Mouse (Mus musculus) right cerebral cortex, postnatal 36 days (tissue): ENCODE measurements around the gene Zfp652.
A peak's percentile ranks its signal among the peaks of the same experiment; 100 is the strongest.
"Not testable (repeated sequence)": the region's sequence is repeated elsewhere in the genome, so short reads cannot be mapped to it uniquely, and the experiment has no call there.

Experiments
- DNase-seq, 2 experiments: peaks; one replicate each; pipeline ENCODE4 v3.0.0; 2022; ENCODE audit warnings: low spot score in 2 of 2, mixed read lengths in 1 of 2

The Zfp652 gene

GRCm38 (mm10) chr11:95712563-95713224, at the start of gene Zfp652:
Gene Zfp652 (plus strand): TSS chr11:95712673.
- DNase-seq, result peak; percentile 67 to 69

- peak; percentile 95 to 99 for DNase-seq
Measured at GRCm38 (mm10) chr11:95666529-95667149, 45.8 kb upstream of the Zfp652 start, which contains the start of gene Phb. Gene Phb (plus strand): TSS chr11:95666957.

GRCm38 (mm10) chr11:95667177-95667576, 45.3 kb upstream of the Zfp652 start:
- no peak for DNase-seq

GRCm38 (mm10) chr11:95668086-95668485, 44.4 kb upstream of the Zfp652 start:
- DNase-seq, result not testable (repeated sequence)

GRCm38 (mm10) chr11:95675498-95675897, 37.0 kb upstream of the Zfp652 start:
- DNase-seq, result no peak

GRCm38 (mm10) chr11:95676307-95676706, 36.2 kb upstream of the Zfp652 start:
- DNase-seq, result peak in 1 of 2 experiments; percentile 28

- DNase-seq, result no peak
Measured at GRCm38 (mm10) chr11:95677925-95678701, 34.4 kb upstream of the Zfp652 start.

- DNase-seq, result no peak
Measured at GRCm38 (mm10) chr11:95681995-95682601, 30.4 kb upstream of the Zfp652 start.

DNA sequence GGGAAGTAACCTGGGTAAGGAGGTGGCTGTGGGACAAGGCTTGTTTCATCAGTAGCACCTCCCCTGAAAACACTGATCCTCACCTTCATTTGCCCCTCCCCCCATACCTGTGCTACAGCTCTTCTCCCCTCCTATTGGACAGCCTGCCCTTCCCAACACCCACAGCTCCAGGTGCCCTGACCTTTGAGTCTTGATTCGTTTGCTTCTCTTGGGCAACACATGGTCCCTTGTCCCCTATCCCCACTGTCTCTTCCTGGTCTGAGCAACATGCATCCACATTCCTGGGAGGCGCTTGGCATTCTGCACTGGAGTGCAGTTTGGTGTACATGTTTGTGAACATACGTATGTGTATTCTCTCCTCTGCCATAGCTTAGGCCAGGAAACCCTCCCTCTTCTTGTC, 29.5 kb upstream of the Zfp652 start:
- no peak for DNase-seq

GRCm38 (mm10) chr11:95686031-95686430, 26.4 kb upstream of the Zfp652 start:
- peak; percentile 57 to 66 for DNase-seq

- no peak for DNase-seq
Measured at GRCm38 (mm10) chr11:95687084-95687656, 25.3 kb upstream of the Zfp652 start.

GRCm38 (mm10) chr11:95688515-95688914, 24.0 kb upstream of the Zfp652 start:
- DNase-seq, result peak in 1 of 2 experiments; percentile 9

DNA sequence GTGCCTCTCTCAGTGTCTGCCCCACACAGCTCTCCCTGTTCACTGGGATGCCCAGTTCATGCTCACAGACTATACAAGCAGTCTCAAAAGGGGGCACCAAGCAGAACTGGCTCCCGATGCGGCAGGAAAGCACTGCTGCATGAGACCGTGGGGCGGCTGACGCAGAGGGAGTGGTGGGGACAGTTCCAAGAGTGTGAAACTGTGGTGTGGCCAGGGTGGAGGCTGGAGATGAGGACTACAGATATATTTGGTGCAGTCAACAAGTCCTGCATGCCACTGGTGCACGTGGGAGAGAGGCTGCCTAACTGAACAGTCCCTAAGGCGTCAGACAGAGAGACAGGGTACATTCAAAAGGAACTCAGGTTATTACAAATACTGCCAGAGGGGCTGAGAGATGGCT, 23.5 kb upstream of the Zfp652 start:
- peak in 1 of 2 experiments; percentile 29 for DNase-seq

GRCm38 (mm10) chr11:95689544-95689943, 22.9 kb upstream of the Zfp652 start:
- no peak for DNase-seq

GRCm38 (mm10) chr11:95698541-95698940, 13.9 kb upstream of the Zfp652 start:
- no peak for DNase-seq

- DNase-seq, result no peak
Measured at GRCm38 (mm10) chr11:95700778-95701739, 11.4 kb upstream of the Zfp652 start.

GRCm38 (mm10) chr11:95704032-95704969, 8.2 kb upstream of the Zfp652 start:
- no peak for DNase-seq

DNA sequence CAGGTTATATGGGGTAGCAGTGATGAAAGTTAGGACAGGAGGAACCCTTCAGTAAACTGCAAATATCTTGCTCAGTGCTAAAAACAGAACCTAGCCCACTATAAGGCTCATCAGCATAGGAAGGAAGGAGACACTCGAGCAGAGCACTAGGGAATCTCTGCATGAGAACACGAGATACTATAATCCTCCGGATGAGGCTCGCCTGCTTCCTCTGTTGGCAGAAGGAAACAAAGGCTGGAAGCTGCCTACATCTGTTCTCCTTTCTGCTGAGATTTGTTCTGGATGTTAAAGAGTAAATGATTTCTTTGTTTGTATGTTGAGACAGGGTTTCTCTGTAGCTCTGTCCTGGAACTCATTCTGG, 7.5 kb upstream of the Zfp652 start:
- no peak for DNase-seq

- no peak for DNase-seq
Measured at GRCm38 (mm10) chr11:95709534-95710040, 2.9 kb upstream of the Zfp652 start.
